Comparison of ENCODE assay signal across 8 mouse cellular contexts in the genomic region with DNA sequence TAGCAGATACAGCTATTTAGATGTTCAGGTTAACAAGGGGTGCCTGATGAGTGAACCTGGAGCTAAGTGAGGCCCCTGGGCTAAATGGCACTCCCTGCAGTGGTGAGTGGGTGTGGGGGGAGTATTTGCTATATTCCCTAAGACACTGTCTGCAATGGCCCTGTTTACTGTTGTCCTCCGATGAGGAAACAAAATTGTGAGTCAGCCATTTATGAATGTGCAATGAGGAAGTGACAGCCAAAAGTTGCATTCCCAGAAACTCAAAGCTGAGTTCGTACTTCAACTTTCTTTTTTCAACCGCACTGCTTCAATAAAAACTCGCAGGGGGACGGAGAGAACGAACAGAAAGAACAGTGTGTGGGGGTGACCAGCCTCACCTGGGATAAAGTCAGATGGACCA. TPM values are rescaled to one million over a fixed set of nuclear protein-coding genes. Genes with fewer than 3 reads are reported as not detected.
A peak's percentile ranks its signal among the peaks of the same experiment; 100 is the strongest.
DNase-seq lines count a peak whose midpoint lies in the region; ATAC-seq lines count a peak whose summit lies in the region.

No protein-coding gene starts in this region.

- no peak overlapping the region for H3K4me3 ChIP-seq in forebrain, embryonic 14.5 days (ENCODE audit: low read depth, low read length)
- no peak overlapping the region for H3K4me3 ChIP-seq in forebrain, embryonic 10.5 days
- peak overlapping the region; percentile 53 for H3K4me3 ChIP-seq in lung, embryonic 16.5 days (ENCODE audit: low read length)

- no peak overlapping the region for H3K9ac ChIP-seq in forebrain, embryonic 14.5 days (ENCODE audit: low read length)
- H3K9ac ChIP-seq in lung, embryonic 16.5 days (ENCODE audit: low read length): peak overlapping the region; percentile 64

- peaks cover 20% of the 10 kb centered on the region for H3K4me1 ChIP-seq in forebrain, embryonic 14.5 days (ENCODE audit: control insufficient read depth, insufficient read depth, low read length)
- H3K4me1 ChIP-seq in forebrain, embryonic 10.5 days: peaks cover 21% of the 10 kb centered on the region
- peaks cover 25% of the 10 kb centered on the region for H3K4me1 ChIP-seq in lung, embryonic 16.5 days (replicated peaks; ENCODE audit: control insufficient read depth, insufficient read depth, low read length)

- peak overlapping the region; percentile 24; the same call in 1 of the 2 replicates for H3K4me2 ChIP-seq in forebrain, embryonic 14.5 days (ENCODE audit: low read length)
- peak overlapping the region; percentile 76 for H3K4me2 ChIP-seq in lung, embryonic 16.5 days (ENCODE audit: low read depth, low read length)

- no peaks in the 10 kb centered on the region for H3K27me3 ChIP-seq in forebrain, embryonic 14.5 days (replicated peaks; ENCODE audit: control insufficient read depth, insufficient read depth, low read length)
- H3K27me3 ChIP-seq in forebrain, embryonic 10.5 days (ENCODE audit: poor library complexity, severe bottlenecking): peaks cover 19% of the 10 kb centered on the region
- no peaks in the 10 kb centered on the region for H3K27me3 ChIP-seq in lung, embryonic 16.5 days (ENCODE audit: control insufficient read depth, insufficient read depth, low read depth, low read length)

- WGBS in forebrain, embryonic 14.5 days: 91% methylated on average over 6 of the region's 6 CpGs
- 92% methylated on average over 6 of the region's 6 CpGs for whole genome bisulfite sequencing in forebrain, embryonic 10.5 days
- 72% methylated on average over 6 of the region's 6 CpGs for WGBS in lung, embryonic 16.5 days

- H3K9me3 ChIP-seq in forebrain, embryonic 14.5 days (replicated peaks; ENCODE audit: control insufficient read depth, low read length): no peaks in the 10 kb centered on the region
- H3K9me3 ChIP-seq in forebrain, embryonic 10.5 days: no peaks in the 10 kb centered on the region
- H3K9me3 ChIP-seq in lung, embryonic 16.5 days (ENCODE audit: control insufficient read depth, low read length): no peaks in the 10 kb centered on the region

- H3K27ac ChIP-seq in forebrain, embryonic 14.5 days (ENCODE audit: low read depth, low read length): no peak overlapping the region
- no peak overlapping the region for H3K27ac ChIP-seq in forebrain, embryonic 10.5 days
- H3K27ac ChIP-seq in lung, embryonic 16.5 days (ENCODE audit: low read length): peak overlapping the region; percentile 80

- no peak for DNase-seq in forebrain, embryonic 14.5 days (ENCODE audit: low spot score)
- no peak for DNase-seq in forebrain, embryonic 10.5 days (ENCODE audit: extremely low spot score, low spot score)
- peak; percentile 22 for DNase-seq in thymus, postnatal 14 days
- no peak for DNase-seq in thymus, adult 18-20 months
- DNase-seq in yolk sac, embryonic 10.5 days (ENCODE audit: low spot score): no peak
- no peak for DNase-seq in layer of hippocampus, adult 8-10 months (ENCODE audit: low spot score in 2 of 2)
- DNase-seq in spleen, postnatal 4 days (ENCODE audit: low spot score in 2 of 2): no peak

- no peak for ATAC-seq in forebrain, embryonic 14.5 days
- no peak for ATAC-seq in lung, embryonic 16.5 days (ENCODE audit: low read depth)

- H3K36me3 ChIP-seq in forebrain, embryonic 14.5 days (ENCODE audit: control insufficient read depth, insufficient read depth, low read length): peaks cover 13% of the 10 kb centered on the region; the same call in 1 of the 2 replicates
- H3K36me3 ChIP-seq in forebrain, embryonic 10.5 days (replicated peaks): no peaks in the 10 kb centered on the region
- H3K36me3 ChIP-seq in lung, embryonic 16.5 days (ENCODE audit: control insufficient read depth, insufficient read depth, low read length): no peaks in the 10 kb centered on the region

RNA-seq across cellular contexts. Expression of gene Rnasel, which starts 3.3 kb away (rescaled TPM):
- 29.9 and 37.3 TPM in 2 replicates for polyA plus RNA-seq in forebrain, embryonic 14.5 days (2014; fragmentation: Nextera tagmentation; extraction: Ambion mirVana)
- polyA plus RNA-seq in forebrain, embryonic 10.5 days (2016; fragmentation: Nextera tagmentation; extraction: Ambion mirVana): 7.4 and 7.7 TPM in 2 replicates
- polyA plus RNA-seq in lung, embryonic 16.5 days (2015; fragmentation: Nextera tagmentation; extraction: Ambion mirVana): 7.8 and 8.7 TPM in 2 replicates
- total RNA-seq in layer of hippocampus, adult 8-10 months (2022): 10 to 100 TPM in 1 of 4 experiments, 1 to 10 TPM in 3; 7.9 to 10.0 (median 8.9) TPM

RNA-seq across cellular contexts. Expression of gene Rgs16, which starts 12.4 kb away (rescaled TPM):
- polyA plus RNA-seq in forebrain, embryonic 14.5 days (2014; fragmentation: Nextera tagmentation; extraction: Ambion mirVana): 20.0 and 22.9 TPM in 2 replicates
- 26.2 and 31.0 TPM in 2 replicates for polyA plus RNA-seq in forebrain, embryonic 10.5 days (2016; fragmentation: Nextera tagmentation; extraction: Ambion mirVana)
- polyA plus RNA-seq in lung, embryonic 16.5 days (2015; fragmentation: Nextera tagmentation; extraction: Ambion mirVana): 1.9 and 2.2 TPM in 2 replicates
- total RNA-seq in layer of hippocampus, adult 8-10 months (2022): 1 to 10 TPM; 5.3 to 8.8 (median 7.4) TPM
